Mouse (Mus musculus) fat pad, adult 2 months (tissue): ENCODE data around the gene Scgb2b17.
"Not testable (repeated sequence)": the region's sequence is repeated elsewhere in the genome, so short reads cannot be mapped to it uniquely, and the experiment has no call there.

Experiments
- DNase-seq: peaks from one replicate; pipeline ENCODE4 v3.0.0-alpha.2; 2011; ENCODE audit warnings: low read depth, low spot score; ENCODE audit errors: extremely low read depth

Scgb2b17 gene

DNA sequence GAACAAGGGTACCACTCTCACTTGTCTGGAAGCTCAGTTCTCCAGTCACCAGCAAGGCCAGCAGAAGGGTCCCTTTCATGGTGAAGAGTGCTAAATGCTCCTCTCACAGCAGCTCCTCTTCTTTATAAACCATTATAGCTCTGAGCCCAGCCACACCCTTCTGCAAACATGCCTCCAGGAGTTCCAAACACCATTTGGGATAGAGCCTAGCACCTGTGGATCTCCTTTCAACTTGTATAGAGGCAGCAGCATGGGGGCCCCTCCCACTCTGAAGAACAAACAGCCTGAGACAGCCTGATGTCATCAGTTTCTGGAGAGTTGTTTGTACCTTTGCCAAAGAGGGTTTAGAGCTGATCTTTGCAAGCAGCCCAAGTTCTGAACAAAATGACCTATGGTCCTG is at the start of gene Scgb2b17:
Gene Scgb2b17, minus strand, starts transcription at position 101 of the 400 bp plus-strand sequence.
- not testable (repeated sequence) for DNase-seq

DNA sequence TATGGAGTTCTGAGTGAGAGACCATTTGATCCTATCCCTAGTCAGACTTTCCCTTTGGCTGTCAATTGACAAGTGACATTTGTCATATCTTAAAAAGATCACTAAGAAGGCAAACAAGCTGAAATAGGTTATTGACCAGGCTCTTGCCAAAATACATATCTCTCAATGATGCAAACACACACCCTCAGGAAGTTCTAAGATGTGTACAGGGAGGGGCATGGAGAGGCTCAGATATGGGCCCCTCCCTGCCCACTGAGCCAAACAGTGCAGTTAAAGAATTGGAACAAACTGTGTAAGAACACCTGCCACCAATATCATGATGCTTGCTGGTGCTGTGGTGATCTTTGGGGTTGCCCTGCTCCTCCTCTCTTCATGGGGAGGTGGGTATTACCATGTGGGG is 6.8 kb upstream of the Scgb2b17 start, which contains the start of gene Scgb1b17:
Gene Scgb1b17, plus strand, starts transcription at position 301 of the 400 bp plus-strand sequence.
- DNase-seq, result not testable (repeated sequence)
